Mouse (Mus musculus) kidney, embryonic 15.5 days (tissue): ENCODE results near the gene Cnot1. TPM values are rescaled to one million over a fixed set of nuclear protein-coding genes. Genes with fewer than 3 reads are reported as not detected.

Source experiments
- ATAC-seq: fragments of 200-750 bp; cut with Nextera tagmentation; replicated peaks from 2 replicates; pipeline ENCODE4 v1.8.0; 2017; ENCODE audit warnings: moderate TSS enrichment; ENCODE audit not compliant: low FRiP score
- H3K27ac ChIP-seq: fragments of 300-500 bp; sonication (generic); 2 replicates; pipeline ENCODE4 v1.5.1; 2015; ENCODE audit warnings: mild to moderate bottlenecking, inconsistent platforms
- H3K27me3 ChIP-seq: fragments of 300-500 bp; sonication (generic); 2 replicates; pipeline ENCODE4 v1.6.1; 2015; ENCODE audit warnings: inconsistent platforms
- H3K36me3 ChIP-seq: fragments of 300-500 bp; sonication (generic); 2 replicates; pipeline ENCODE4 v1.6.1; 2015; ENCODE audit warnings: inconsistent platforms
- H3K4me1 ChIP-seq: fragments of 300-500 bp; sonication (generic); 2 replicates; pipeline ENCODE4 v1.6.1; 2015; ENCODE audit warnings: inconsistent platforms
- H3K4me2 ChIP-seq: fragments of 300-500 bp; sonication (generic); 2 replicates; pipeline ENCODE4 v1.6.1; 2015; ENCODE audit warnings: moderate library complexity, mild to moderate bottlenecking, inconsistent platforms
- H3K4me3 ChIP-seq: fragments of 300-500 bp; sonication (generic); replicated peaks from 2 replicates; pipeline ENCODE4 v1.5.1; 2015; ENCODE audit warnings: mild to moderate bottlenecking, inconsistent platforms
- H3K9ac ChIP-seq: fragments of 300-500 bp; sonication (generic); 2 replicates; pipeline ENCODE4 v1.6.1; 2015; ENCODE audit warnings: mild to moderate bottlenecking, inconsistent platforms
- H3K9me3 ChIP-seq: fragments of 300-500 bp; sonication (generic); replicated peaks from 2 replicates; pipeline ENCODE4 v1.6.1; 2016; ENCODE audit warnings: inconsistent platforms
- WGBS: fragments of 180-500 bp; shearing (Covaris S2); methylation state at CpG from one replicate; pipeline ENCODE4 v1.1.7; 2015; ENCODE audit warnings: mixed read lengths; 5-methylcytosine and 5-hydroxymethylcytosine counted together
- polyA plus RNA-seq: library from polyadenylated mRNA; unstranded; fragments of >200 nt; fragmentation: Nextera tagmentation; extraction: Ambion mirVana; gene quantifications from 2 replicates; pipeline ENCODE4 v1.2.1, GENCODE M21; 2015

The Cnot1 gene
- polyA plus RNA-seq, 1 experiment from 2014 or later = 76.2 TPM

DNA sequence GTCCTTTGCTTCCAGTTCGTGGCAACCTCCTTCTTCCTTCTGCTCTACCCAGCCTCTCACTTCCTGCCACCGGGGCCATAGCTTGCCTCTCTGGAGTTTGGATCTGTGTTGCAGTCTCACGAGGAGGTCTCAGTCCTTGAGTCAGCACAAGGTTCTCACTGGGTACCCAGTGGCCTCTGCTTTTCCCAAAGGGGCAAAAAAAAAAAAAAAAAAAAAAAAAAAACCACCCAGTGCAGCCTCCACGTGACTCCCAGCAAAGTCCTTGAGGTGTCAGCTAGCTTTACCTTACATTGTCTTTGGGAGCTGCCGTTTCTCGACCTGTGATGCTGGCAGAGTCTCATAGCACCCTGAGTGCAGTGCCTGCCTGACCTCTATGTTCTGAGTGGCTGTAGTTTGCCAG lies 109.1 kb downstream of the Cnot1 start:
- 39% methylated on average over 6 of the region's 6 CpGs for WGBS
- ATAC-seq = no peak

DNA sequence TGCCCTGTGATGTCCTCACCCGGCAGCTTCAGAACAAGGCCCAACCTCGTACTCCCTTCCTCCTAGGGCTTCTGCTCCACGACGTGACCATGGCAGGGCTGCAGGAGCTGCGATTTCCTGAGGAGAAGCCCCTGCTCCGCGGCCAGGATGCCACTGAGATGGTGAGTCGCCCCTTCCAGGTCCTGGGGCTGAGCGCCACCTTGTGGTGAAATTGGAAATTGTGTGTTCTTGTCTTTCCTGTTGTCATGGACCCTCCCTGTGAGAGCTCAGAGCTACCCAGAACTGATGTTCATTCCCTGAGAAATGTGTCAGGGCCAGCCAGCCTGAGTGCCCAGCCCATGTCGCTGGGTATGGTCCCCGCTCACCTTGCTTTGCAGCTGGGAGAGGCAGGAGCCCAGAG lies 110.1 kb downstream of the Cnot1 start:
- Histone ChIP-seq H3K27me3 (peaks cover 77% of the 10 kb centered on the region), H3K4me3 (no peak overlapping the region), H3K9me3 (no peaks in the 10 kb centered on the region), H3K9ac (no peak overlapping the region), H3K27ac (no peak overlapping the region), H3K4me2 (peak overlapping the region; percentile 40), H3K36me3 (no peaks in the 10 kb centered on the region), H3K4me1 (0 out of 2 replicates have a peak, but pooled peaks cover 3% of the 10 kb centered on the region)
- WGBS = 1% methylated on average over 11 of the region's 11 CpGs
- ATAC-seq = peak; percentile 43

More for the DNA sequence above, 109.1 kb downstream of the Cnot1 start:
- no peak overlapping the region for H3K27ac ChIP-seq
- peaks cover 70% of the 10 kb centered on the region for H3K27me3 ChIP-seq
- no peak overlapping the region for H3K9ac ChIP-seq
- peaks cover 11% of the 10 kb centered on the region for H3K4me1 ChIP-seq
- H3K9me3 ChIP-seq = no peaks in the 10 kb centered on the region
- H3K4me2 ChIP-seq = no peak overlapping the region
- no peaks in the 10 kb centered on the region for H3K36me3 ChIP-seq
- H3K4me3 ChIP-seq = no peak overlapping the region

DNA sequence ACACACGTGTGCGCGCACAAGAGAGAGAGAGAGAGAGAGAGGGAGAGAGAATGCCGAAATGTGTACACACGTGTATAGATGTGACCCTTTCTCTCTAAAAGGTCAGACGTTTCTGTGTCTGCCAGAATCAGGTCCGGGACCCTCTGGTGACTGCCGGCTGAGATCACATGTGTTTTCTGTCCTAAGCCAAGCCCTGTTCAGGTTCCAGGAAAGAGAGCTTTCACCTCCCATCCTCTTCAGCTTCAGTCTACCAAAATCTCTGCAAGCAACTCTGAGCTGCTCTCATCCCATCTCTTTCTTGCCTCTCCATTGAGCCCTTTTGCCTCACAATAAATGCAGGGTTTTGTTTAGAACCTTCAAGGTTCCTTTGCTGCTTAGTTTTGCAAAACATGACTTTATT lies 110.6 kb downstream of the Cnot1 start:
- 63% methylated on average over 8 of the region's 8 CpGs for WGBS
- H3K27me3 ChIP-seq = peaks cover 74% of the 10 kb centered on the region
- H3K27ac ChIP-seq = no peak overlapping the region
- H3K4me3 ChIP-seq = no peak overlapping the region
- H3K4me2 ChIP-seq = peak overlapping the region; percentile 40
- H3K9ac ChIP-seq = no peak overlapping the region
- ATAC-seq = no peak
- 0 out of 2 replicates have a peak, but pooled peaks cover 3% of the 10 kb centered on the region for H3K4me1 ChIP-seq
- no peaks in the 10 kb centered on the region for H3K9me3 ChIP-seq
- H3K36me3 ChIP-seq = no peaks in the 10 kb centered on the region

DNA sequence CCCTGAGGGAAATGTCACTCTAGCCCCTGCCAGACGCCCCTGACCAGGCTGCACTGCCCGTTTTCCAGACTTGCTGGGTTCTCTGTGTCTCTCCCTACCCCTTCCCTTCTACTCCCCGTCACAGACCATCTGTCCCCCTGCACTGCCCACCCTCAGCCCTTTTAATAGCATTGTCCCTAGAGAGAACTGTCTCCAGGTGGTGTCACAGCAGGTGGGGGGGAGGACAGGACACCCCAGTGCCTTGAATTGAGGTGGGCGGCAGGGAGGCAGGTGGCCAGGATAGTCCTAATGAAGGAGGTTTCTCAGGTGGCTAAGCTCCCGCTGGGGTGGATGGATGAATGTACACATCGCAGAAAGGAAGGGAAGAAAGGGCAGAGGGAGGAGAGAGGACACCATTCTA lies 112.6 kb downstream of the Cnot1 start:
- Histone ChIP-seq H3K27ac (no peak overlapping the region), H3K9me3 (no peaks in the 10 kb centered on the region), H3K36me3 (no peaks in the 10 kb centered on the region), H3K4me1 (0 out of 2 replicates have a peak, but pooled peaks cover 3% of the 10 kb centered on the region), H3K4me2 (no peak overlapping the region), H3K4me3 (no peak overlapping the region), H3K27me3 (peaks cover 64% of the 10 kb centered on the region), H3K9ac (no peak overlapping the region)
- WGBS = 20% methylated on average over 6 of the region's 6 CpGs
- no peak for ATAC-seq

DNA sequence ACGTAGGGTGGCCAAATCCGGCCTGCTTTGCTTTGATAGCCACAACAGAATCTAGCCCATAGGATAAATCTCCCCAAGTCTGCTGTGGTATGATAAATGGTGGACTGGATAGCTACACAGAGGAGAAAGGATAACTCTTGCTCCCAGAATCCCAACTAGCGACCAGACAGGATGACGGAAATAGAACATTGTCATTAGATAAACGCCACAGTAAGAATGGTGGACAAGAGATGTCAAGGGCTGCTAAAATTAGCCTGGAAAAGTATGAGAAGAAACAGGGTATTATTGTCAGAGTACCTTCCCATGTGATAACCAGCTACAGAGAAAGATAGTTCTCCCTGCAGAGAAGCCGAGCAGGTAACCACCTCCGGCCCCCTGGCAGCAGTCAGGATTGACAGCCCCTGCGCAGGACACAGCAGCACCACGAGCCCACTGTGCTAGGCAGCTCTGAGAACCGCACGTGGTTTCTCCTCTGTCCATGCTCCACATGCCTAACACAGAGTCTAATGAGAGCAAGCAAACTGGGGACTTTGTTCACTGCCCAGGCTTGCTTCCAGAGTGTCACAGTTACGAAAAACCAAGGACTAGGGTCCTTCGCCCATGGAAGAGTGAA lies 116.2 kb downstream of the Cnot1 start:
- Histone ChIP-seq H3K4me1 (no peaks in the 10 kb centered on the region), H3K36me3 (no peaks in the 10 kb centered on the region), H3K4me2 (no peak overlapping the region), H3K27ac (no peak overlapping the region), H3K4me3 (no peak overlapping the region), H3K27me3 (peaks cover 38% of the 10 kb centered on the region), H3K9me3 (no peaks in the 10 kb centered on the region), H3K9ac (no peak overlapping the region)
- WGBS = 80% methylated on average over 13 of the region's 13 CpGs
- ATAC-seq = no peak

DNA sequence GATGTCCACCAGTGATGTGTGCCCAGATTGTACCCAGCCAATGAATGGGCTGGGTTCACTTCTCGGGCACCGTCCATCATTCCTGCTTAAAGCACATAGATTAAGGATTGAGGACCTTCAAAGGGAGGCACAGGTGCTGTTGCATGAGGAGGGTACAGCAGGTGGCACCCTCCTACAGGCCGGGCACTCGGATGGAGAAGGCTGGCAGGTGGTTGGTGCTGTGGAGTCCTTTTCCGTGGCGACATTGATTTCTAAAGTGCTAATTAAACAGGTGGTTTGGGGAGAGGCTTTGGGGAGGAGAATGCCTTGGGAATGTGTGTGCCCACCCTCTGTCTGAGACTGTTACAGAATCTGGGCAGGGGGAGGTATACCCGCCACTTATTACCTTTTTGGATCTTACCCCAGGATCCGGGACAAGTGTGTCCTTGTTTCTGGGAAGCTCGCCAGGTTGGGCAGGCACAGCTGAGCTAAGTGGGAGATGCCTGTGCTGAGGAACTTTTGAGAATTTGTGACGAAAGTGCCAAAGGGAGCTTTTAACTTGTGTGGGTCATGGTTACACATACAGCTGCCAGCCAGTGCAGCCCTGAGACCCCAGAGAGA lies 119.1 kb downstream of the Cnot1 start:
- 76% methylated on average over 10 of the region's 10 CpGs for WGBS
- no peaks in the 10 kb centered on the region for H3K9me3 ChIP-seq
- no peak overlapping the region for H3K9ac ChIP-seq
- H3K4me1 ChIP-seq = no peaks in the 10 kb centered on the region
- no peaks in the 10 kb centered on the region for H3K36me3 ChIP-seq
- no peak overlapping the region for H3K27ac ChIP-seq
- no peak overlapping the region for H3K4me2 ChIP-seq
- H3K27me3 ChIP-seq = peaks cover 12% of the 10 kb centered on the region
- no peak for ATAC-seq
- H3K4me3 ChIP-seq = no peak overlapping the region

DNA sequence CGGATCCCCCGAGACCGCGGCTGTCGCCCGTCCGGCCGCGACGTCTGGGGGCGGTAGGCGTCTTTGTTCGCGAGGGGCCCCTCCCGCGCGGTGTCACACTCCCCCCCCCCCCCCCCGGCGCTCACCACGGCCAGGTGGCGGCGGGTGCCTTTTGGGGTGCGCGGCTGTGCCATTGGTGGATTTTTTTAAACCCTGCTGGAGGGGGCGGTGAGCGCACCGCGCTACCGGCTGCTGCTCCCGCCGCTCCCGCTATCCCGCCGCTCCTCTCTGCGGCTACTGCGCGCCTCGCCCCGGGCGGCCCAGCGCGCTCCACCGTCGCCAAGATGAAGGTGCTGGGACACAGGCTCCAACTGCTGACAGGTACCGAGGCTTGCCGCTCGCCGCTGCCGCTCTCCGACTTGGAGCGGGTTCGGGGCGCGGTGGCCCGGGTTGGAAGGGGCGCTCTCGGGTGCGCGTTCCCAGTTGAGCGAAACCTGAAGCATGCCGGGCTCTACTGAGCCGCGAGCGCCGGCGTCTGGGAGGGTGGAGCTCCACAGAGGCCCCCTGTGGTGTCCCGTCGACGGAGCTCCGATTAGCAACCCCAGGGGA lies 129.1 kb downstream of the Cnot1 start:
- Histone ChIP-seq H3K36me3 (no peaks in the 10 kb centered on the region), H3K4me1 (peaks cover 19% of the 10 kb centered on the region), H3K4me2 (peak overlapping the region; percentile 99), H3K4me3 (peak overlapping the region; percentile 57), H3K9ac (peak overlapping the region; percentile 36), H3K27ac (no peak overlapping the region), H3K9me3 (no peaks in the 10 kb centered on the region), H3K27me3 (peaks cover 83% of the 10 kb centered on the region)
- ATAC-seq = no peak
- 1% methylated on average over 65 of the region's 70 CpGs for WGBS

DNA sequence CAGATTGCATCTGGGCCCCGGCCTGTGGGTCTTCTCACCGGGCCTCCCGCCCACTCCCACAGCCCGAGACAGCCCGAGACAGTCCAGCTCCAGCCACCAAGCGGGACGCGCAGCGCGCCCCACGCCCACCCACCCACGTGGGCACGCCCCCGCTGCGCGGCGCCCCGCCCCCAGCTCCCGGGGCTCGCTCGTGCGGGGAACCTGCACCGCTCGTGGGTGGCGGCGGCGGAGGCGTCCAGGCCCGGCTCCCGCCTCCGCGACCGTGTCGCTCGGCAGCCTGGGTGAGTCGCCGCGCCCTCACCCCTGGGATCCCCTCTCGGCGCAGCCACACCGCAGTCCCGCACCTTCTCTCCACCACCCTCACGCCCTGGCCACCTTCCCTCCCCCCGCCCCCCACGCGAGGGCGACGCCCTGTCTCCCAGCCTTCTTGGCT lies 129.7 kb downstream of the Cnot1 start:
- H3K27ac ChIP-seq = no peak overlapping the region
- under 1% methylated on average over 41 of the region's 48 CpGs for WGBS
- no peaks in the 10 kb centered on the region for H3K9me3 ChIP-seq
- peak; percentile 41 for ATAC-seq
- peaks cover 88% of the 10 kb centered on the region for H3K27me3 ChIP-seq
- H3K9ac ChIP-seq = peak overlapping the region; percentile 36
- H3K4me3 ChIP-seq = peak overlapping the region; percentile 57
- H3K4me2 ChIP-seq = peak overlapping the region; percentile 99
- no peaks in the 10 kb centered on the region for H3K36me3 ChIP-seq
- peaks cover 19% of the 10 kb centered on the region for H3K4me1 ChIP-seq

DNA sequence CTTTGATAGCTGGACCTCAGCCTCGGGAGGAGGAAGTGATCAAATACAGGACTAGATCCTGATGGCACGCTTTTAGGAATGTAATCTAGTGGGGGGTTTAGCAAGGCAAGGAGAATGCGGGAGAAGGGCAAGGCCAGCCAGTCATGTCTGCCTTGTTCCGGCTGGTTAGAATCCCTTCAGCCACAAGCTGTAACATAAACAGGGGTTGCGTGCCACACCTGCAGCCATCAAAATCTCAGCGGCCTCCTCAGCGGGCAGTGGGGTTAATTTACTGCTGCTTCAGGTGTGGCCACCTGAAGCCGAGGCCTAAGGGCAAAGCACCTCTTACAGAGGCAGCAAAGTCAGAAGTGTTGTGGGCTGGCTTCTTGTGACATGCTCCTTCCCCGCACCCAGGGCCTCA lies 130.6 kb downstream of the Cnot1 start, which contains the start of gene Ndrg4:
Ndrg4 (plus strand) TSS at position 350 of the 400 bp plus-strand sequence.
- peaks cover 19% of the 10 kb centered on the region for H3K4me1 ChIP-seq
- H3K9me3 ChIP-seq = no peaks in the 10 kb centered on the region
- peaks cover 95% of the 10 kb centered on the region for H3K27me3 ChIP-seq
- H3K27ac ChIP-seq = no peak within 1 kb of the TSS
- no peaks in the 10 kb centered on the region for H3K36me3 ChIP-seq
- peak within 1 kb of the TSS; percentile 36 for H3K9ac ChIP-seq
- peak within 1 kb of the TSS; percentile 57 for H3K4me3 ChIP-seq
- no peak; the same call in 1 of the 2 replicates for ATAC-seq
- WGBS = 29% methylated on average over 9 of the region's 9 CpGs
- peak within 1 kb of the TSS; percentile 99 for H3K4me2 ChIP-seq

DNA sequence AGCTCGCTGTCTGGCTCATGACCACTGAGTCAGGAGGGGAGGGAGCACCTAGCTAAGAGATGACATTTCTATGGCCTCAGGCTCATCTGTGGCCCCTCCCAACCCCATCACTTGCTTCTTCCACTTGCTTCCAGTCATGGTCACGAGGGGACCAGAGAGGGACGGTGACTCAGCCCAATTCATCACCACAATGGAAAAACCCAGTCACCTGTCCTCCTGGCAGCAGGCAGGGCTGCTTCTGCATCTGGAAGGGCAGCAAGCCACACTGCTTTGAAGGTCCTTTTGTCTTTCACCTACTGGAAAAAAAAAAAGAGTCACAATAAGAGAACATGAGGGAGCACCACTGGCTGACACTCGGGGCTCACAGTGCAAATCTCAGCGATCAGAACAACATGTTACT lies 134.5 kb downstream of the Cnot1 start:
- peaks cover 12% of the 10 kb centered on the region for H3K4me1 ChIP-seq
- peaks cover 58% of the 10 kb centered on the region for H3K27me3 ChIP-seq
- H3K4me3 ChIP-seq = no peak overlapping the region
- H3K4me2 ChIP-seq = no peak overlapping the region
- H3K36me3 ChIP-seq = no peaks in the 10 kb centered on the region
- no peak for ATAC-seq
- 75% methylated on average over 5 of the region's 5 CpGs for WGBS
- H3K27ac ChIP-seq = no peak overlapping the region
- H3K9me3 ChIP-seq = no peaks in the 10 kb centered on the region
- H3K9ac ChIP-seq = no peak overlapping the region

DNA sequence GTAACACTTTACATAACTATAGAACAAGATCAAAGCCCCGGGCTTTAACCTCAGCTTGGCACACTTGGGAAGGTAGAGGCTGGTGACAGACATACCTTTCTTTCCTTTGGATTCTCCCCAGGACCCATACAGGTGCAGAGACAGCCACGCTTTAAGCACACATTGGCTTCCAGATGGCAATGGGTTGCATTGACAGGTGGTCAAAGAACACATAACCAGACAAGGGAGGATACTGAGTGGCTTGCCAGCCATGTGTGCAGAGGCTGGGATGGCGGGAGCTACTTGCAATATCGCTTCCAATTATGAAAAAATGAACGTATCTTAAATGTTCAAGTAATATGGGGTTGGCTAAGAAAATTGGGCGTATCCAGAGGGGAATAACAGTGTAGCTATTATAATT lies 135.4 kb downstream of the Cnot1 start:
- Histone ChIP-seq H3K4me1 (peaks cover 7% of the 10 kb centered on the region), H3K4me2 (no peak overlapping the region), H3K27ac (no peak overlapping the region), H3K9ac (no peak overlapping the region), H3K27me3 (peaks cover 49% of the 10 kb centered on the region), H3K9me3 (no peaks in the 10 kb centered on the region), H3K4me3 (no peak overlapping the region), H3K36me3 (no peaks in the 10 kb centered on the region)
- 81% methylated on average over 6 of the region's 6 CpGs for WGBS
- no peak for ATAC-seq

DNA sequence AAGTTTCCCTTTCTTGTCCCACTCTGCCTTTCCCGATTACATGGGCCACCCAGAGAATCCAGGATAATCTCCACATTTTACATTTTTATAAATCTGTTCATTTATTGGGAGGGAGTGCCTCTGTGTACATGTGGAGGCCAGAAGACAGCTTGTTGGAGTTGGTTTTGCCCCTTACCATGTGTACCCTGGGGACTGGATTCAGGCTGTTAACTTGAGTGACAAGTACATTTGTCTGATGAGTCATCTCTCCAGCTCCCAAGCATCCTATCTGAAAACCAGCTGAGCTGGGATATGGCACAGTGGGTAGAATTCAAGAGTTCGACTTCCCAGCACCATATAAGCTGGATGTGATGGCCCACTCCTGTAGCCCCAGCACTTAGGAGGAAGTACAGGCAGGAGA lies 137.3 kb downstream of the Cnot1 start:
- no peak for ATAC-seq

More for the DNA sequence above, 137.3 kb downstream of the Cnot1 start:
- 0 out of 2 replicates have a peak, but pooled peaks cover 5% of the 10 kb centered on the region for H3K4me1 ChIP-seq
- H3K4me3 ChIP-seq = no peak overlapping the region
- WGBS = 82% methylated on average over 2 of the region's 2 CpGs
- no peak overlapping the region for H3K27ac ChIP-seq
- H3K9me3 ChIP-seq = no peaks in the 10 kb centered on the region
- H3K4me2 ChIP-seq = no peak overlapping the region
- no peak overlapping the region for H3K9ac ChIP-seq
- H3K36me3 ChIP-seq = no peaks in the 10 kb centered on the region
- peaks cover 30% of the 10 kb centered on the region for H3K27me3 ChIP-seq
